Mouse (Mus musculus): ENCODE measurements around the gene 4930467E23Rik.
"Not testable (repeated sequence)": the region's sequence is repeated elsewhere in the genome, so short reads cannot be mapped to it uniquely, and the experiment has no call there.

DNA sequence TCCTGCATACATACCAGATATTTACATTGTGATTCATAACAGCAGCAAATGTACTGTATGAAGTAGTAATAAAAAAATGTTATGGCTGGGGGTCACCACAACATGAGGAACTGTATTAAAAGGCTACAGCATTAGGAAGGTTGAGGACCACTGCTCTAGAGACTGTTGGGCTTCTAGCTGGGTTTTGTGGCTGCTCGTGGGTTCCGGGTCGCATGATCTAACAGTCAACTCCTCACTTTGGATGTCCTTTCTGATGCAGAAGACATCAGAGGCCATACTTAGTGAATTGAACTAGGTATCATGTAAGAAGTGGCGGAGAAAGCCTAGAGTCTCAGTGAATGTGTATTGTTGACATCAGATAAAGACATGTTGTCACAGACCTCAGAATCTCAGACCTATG lies 19.9 kb upstream of the 4930467E23Rik start:
- TF ChIP-seq CTCF, EP300 (IDR thresholded peaks at IDR 0.05; ENCODE audit: low read depth): not testable (repeated sequence)
